Mouse (Mus musculus) liver, adult 2 months (tissue): ENCODE measurements around the gene Prdm5.

Experiments
- CTCF ChIP-seq: fragments of 200-500 bp; IDR thresholded peaks from 2 replicates; pipeline ENCODE4 v1.5.1; 2011; ENCODE audit warnings: low read depth, low read length, control low read depth
- POLR2A ChIP-seq: fragments of 200-500 bp; IDR thresholded peaks from 2 replicates; pipeline ENCODE4 v1.6.1; 2011; ENCODE audit warnings: low read length, control low read depth; ENCODE audit not compliant: insufficient read depth; ENCODE audit errors: extremely low read depth

- no peak for TF ChIP-seq CTCF
- TF ChIP-seq POLR2A = no peak
These were observed 20.6 kb upstream of the Prdm5 start for GRCm38 (mm10) chr6:65758214-65758613.
